Mouse (Mus musculus): Measurements from ENCODE around the gene Pnpo. TPM values are rescaled to one million over a fixed set of nuclear protein-coding genes. Genes with fewer than 3 reads are reported as not detected.

Pnpo gene
- total and polyA plus RNA-seq, 2 experiments from 2014 or later, result 37.2 to 38.3 TPM

DNA sequence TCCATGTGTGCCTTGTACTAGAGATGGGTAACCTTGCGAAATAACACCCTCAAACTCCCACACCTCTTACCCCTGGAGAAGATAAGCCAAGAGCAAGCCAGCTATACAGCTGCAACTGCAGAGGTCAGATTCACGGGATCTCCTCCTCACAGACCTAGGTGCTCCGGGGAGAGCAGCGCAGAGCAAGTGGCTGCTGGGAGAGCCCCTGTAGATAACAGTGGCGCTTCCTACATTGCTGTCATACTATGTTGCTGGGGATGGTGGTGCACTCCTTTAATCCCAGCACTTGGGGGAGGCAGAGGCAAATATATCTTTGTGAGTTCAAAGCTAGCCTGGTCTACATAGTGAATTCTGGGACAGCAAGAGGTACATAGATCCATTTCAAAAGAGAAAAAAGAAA lies 17.2 kb downstream of the Pnpo start:
- no peaks in the 10 kb centered on the region for H3K36me3 ChIP-seq (ENCODE audit: insufficient read depth, low read length)
- no peak overlapping the region for H3K27ac ChIP-seq
- no peak overlapping the region for H3K4me2 ChIP-seq (ENCODE audit: low read depth, low read length)
- no peaks in the 10 kb centered on the region for H3K9me3 ChIP-seq (ENCODE audit: low read length)
- DNase-seq (ENCODE audit: low spot score) (no peak), ATAC-seq (no peak)
- no peak overlapping the region for H3K4me3 ChIP-seq (ENCODE audit: low read length)
- no peaks in the 10 kb centered on the region for H3K27me3 ChIP-seq (ENCODE audit: insufficient read depth, low read length)
- TF ChIP-seq CTCF (IDR thresholded peaks at IDR 0.05; ENCODE audit: low read depth), result no peak
- H3K4me1 ChIP-seq (ENCODE audit: insufficient read depth, low read length), result no peaks in the 10 kb centered on the region
- 90% methylated on average over 5 of the region's 5 CpGs for WGBS
- H3K9ac ChIP-seq (replicated peaks; ENCODE audit: low read length), result no peak overlapping the region

DNA sequence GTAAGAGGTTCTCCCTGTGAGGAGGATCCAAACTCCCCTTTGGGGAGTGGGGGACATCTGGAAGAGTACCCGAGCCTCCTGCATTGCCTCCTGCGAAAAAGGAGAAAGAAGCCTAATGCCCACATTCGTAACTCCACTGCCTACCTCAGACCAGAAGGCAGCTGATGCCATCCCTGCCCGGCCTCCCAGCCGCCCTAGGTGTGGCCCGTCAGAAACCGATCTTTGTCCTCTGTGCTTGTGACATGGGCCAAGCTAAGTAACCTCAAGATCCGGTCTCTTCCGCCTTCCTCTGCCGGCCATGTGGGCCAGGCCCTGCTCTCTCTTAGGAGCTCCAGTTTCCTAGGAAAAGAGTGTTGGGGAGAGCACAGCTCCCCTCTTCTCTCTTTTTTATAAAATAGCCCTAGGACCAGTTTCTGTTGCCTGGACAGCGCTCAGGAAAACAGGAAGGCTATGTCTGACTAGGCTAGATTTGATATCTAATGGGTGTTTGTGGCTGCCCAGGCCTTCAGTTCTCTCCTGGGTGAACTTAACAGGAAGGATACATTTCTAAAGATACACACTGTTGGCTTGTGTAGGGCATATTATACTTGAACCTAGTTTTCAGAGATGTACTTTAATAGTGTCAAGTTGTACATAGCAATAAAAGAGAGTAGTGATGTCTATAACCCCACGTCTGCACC lies 18.2 kb downstream of the Pnpo start:
- WGBS, result 85% methylated on average over 12 of the region's 12 CpGs
- no peak overlapping the region for H3K4me2 ChIP-seq (ENCODE audit: low read depth, low read length)
- ATAC-seq, result no peak
- H3K9me3 ChIP-seq (ENCODE audit: low read length), result no peaks in the 10 kb centered on the region
- no peak overlapping the region for H3K9ac ChIP-seq (replicated peaks; ENCODE audit: low read length)
- H3K4me3 ChIP-seq (ENCODE audit: low read length), result no peak overlapping the region
- DNase-seq (ENCODE audit: low spot score), result no peak
- H3K27me3 ChIP-seq (ENCODE audit: insufficient read depth, low read length), result no peaks in the 10 kb centered on the region
- no peak for TF ChIP-seq CTCF (IDR thresholded peaks at IDR 0.05; ENCODE audit: low read depth)
- no peaks in the 10 kb centered on the region for H3K4me1 ChIP-seq (ENCODE audit: insufficient read depth, low read length)
- H3K36me3 ChIP-seq (ENCODE audit: insufficient read depth, low read length), result no peaks in the 10 kb centered on the region
- H3K27ac ChIP-seq, result no peak overlapping the region

DNA sequence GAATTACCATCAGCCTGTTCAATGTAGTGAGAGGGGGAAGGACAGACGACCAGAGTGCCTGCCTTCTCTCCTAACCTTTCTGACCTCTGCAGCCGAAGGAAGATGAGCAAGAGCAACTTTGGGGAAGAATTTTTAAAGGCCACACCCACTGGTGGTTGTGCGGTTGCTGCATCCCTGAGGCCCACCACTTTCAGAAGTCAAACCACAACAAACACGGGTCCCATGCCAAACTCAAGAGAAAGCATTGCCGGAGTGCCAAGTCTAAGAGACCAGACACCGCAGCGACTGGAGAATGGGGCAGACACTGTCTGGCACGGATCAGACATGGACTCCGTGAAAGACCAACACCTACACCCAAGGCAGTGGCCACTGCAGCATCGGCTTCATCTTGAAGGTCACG lies 18.9 kb downstream of the Pnpo start:
- H3K4me3 ChIP-seq (ENCODE audit: low read length), result no peak overlapping the region
- no peaks in the 10 kb centered on the region for H3K4me1 ChIP-seq (ENCODE audit: insufficient read depth, low read length)
- no peak for DNase-seq (ENCODE audit: low spot score)
- no peaks in the 10 kb centered on the region for H3K9me3 ChIP-seq (ENCODE audit: low read length)
- WGBS, result 79% methylated on average over 11 of the region's 11 CpGs
- no peaks in the 10 kb centered on the region for H3K27me3 ChIP-seq (ENCODE audit: insufficient read depth, low read length)
- no peaks in the 10 kb centered on the region for H3K36me3 ChIP-seq (ENCODE audit: insufficient read depth, low read length)
- no peak overlapping the region for H3K4me2 ChIP-seq (ENCODE audit: low read depth, low read length)
- no peak for TF ChIP-seq CTCF (IDR thresholded peaks at IDR 0.05; ENCODE audit: low read depth)
- no peak for ATAC-seq
- H3K27ac ChIP-seq, result no peak overlapping the region
- H3K9ac ChIP-seq (replicated peaks; ENCODE audit: low read length), result no peak overlapping the region

DNA sequence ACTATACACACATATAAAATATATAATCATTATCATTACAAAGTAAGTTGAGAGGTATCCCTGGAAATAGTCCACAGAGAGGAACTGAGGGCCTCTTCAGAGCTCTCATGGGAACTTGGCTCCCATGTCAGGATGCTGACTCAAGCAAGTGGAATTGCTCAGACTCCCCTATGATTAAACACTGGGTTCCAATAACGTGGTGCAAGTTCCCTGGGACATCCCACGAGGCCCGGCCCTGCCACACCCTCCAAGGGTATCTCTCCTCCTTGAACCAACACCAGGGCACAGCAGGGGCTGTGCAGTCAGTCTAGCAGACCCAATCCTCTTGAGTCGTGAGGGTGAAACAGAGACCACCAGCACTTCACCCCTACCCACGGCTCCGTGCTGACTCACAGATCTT lies 24.8 kb downstream of the Pnpo start:
- Histone ChIP-seq H3K27ac (no peak overlapping the region), H3K27me3 (ENCODE audit: insufficient read depth, low read length) (no peaks in the 10 kb centered on the region), H3K4me2 (ENCODE audit: low read depth, low read length) (no peak overlapping the region), H3K9ac (replicated peaks; ENCODE audit: low read length) (no peak overlapping the region), H3K4me3 (ENCODE audit: low read length) (no peak overlapping the region), H3K4me1 (ENCODE audit: insufficient read depth, low read length) (peaks cover 8% of the 10 kb centered on the region), H3K36me3 (ENCODE audit: insufficient read depth, low read length) (no peaks in the 10 kb centered on the region), H3K9me3 (ENCODE audit: low read length) (no peaks in the 10 kb centered on the region)
- ATAC-seq (no peak), DNase-seq (ENCODE audit: low spot score) (no peak)
- TF ChIP-seq CTCF (IDR thresholded peaks at IDR 0.05; ENCODE audit: low read depth), result no peak
- WGBS, result 59% methylated on average over 6 of the region's 6 CpGs

DNA sequence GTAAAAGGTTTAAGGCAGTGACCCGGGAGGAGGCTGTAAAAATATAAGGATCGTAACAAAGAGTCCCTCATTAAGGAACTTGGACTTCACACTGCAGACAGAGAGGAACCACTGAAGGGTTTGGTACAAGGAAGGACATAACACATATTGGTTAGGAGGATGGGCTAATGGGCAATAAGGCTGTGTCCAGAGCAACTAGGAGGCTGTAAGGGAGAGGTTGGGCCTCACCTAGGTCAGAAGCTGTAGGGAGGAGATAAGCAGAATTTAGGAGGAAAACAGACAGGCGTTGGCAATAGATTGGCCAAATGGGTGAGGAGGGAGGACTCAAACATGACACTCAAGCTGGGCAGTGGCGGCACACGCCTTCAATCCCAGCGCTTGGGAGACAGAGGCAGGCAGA lies 26.4 kb downstream of the Pnpo start:
- no peak overlapping the region for H3K9ac ChIP-seq (replicated peaks; ENCODE audit: low read length)
- H3K36me3 ChIP-seq (ENCODE audit: insufficient read depth, low read length), result no peaks in the 10 kb centered on the region
- no peaks in the 10 kb centered on the region for H3K27me3 ChIP-seq (ENCODE audit: insufficient read depth, low read length)
- no peaks in the 10 kb centered on the region for H3K9me3 ChIP-seq (ENCODE audit: low read length)
- H3K4me1 ChIP-seq (ENCODE audit: insufficient read depth, low read length), result peaks cover 8% of the 10 kb centered on the region
- 93% methylated on average over 6 of the region's 6 CpGs for WGBS
- no peak overlapping the region for H3K27ac ChIP-seq
- H3K4me2 ChIP-seq (ENCODE audit: low read depth, low read length), result no peak overlapping the region
- TF ChIP-seq CTCF (IDR thresholded peaks at IDR 0.05; ENCODE audit: low read depth), result no peak
- ATAC-seq (no peak), DNase-seq (ENCODE audit: low spot score) (no peak)
- H3K4me3 ChIP-seq (ENCODE audit: low read length), result no peak overlapping the region

DNA sequence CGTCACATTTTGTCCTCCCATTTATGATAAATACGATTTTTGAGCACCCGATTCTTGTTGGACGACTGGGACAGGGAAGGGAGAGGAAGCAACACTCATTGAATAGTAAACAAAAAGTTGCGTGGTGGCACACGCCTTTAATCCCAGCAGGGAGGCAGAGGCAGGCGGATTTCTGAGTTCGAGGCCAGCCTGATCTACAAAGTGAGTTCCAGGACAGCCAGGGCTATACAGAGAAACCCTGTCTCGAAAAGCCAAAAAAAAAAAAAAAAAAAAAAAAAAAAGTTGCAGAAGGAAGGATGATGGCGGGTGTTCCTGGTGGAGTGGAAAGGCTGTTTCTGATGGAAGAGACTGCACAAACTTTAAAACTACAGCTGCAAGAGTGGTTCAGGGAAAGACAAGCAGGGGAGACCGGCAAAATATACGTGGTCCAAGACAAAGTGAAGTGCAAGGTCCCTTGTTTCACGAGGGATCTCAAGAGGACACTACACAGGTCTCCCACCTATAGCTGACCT lies 26.8 kb downstream of the Pnpo start:
- Histone ChIP-seq H3K27me3 (ENCODE audit: insufficient read depth, low read length) (no peaks in the 10 kb centered on the region), H3K4me2 (ENCODE audit: low read depth, low read length) (peak overlapping the region; percentile 50), H3K27ac (0 out of 2 replicates have a peak overlapping the region, but pooled peaks have one; percentile 8), H3K4me1 (ENCODE audit: insufficient read depth, low read length) (peaks cover 8% of the 10 kb centered on the region), H3K36me3 (ENCODE audit: insufficient read depth, low read length) (no peaks in the 10 kb centered on the region; the same call in 1 of the 2 replicates), H3K4me3 (ENCODE audit: low read length) (peak overlapping the region; percentile 15; the same call in 1 of the 2 replicates), H3K9me3 (ENCODE audit: low read length) (no peaks in the 10 kb centered on the region), H3K9ac (replicated peaks; ENCODE audit: low read length) (no peak overlapping the region)
- DNase-seq (ENCODE audit: low spot score) (no peak), ATAC-seq (no peak)
- WGBS, result 30% methylated on average over 12 of the region's 13 CpGs
- no peak for TF ChIP-seq CTCF (IDR thresholded peaks at IDR 0.05; ENCODE audit: low read depth)

Data from hindbrain, postnatal 0 days (tissue).